Mouse (Mus musculus) G1E-ER4 (cell line): ENCODE data around the gene Kdm5d. TPM values are rescaled to one million over a fixed set of nuclear protein-coding genes. Genes with fewer than 3 reads are reported as not detected.

ENCODE experiments used
- GATA1 ChIP-seq: IDR thresholded peaks from one replicate; pipeline ENCODE4 v1.8.0; 2012; ENCODE audit warnings: low read length, inconsistent platforms
- polyA plus RNA-seq: library from polyadenylated mRNA; stranded (reverse); fragments of >175 nt; gene quantifications from 2 replicates; pipeline ENCODE4 v1.2.3, GENCODE M21; 2012

Gene Kdm5d
- polyA plus RNA-seq: not detected in 2 replicates

DNA sequence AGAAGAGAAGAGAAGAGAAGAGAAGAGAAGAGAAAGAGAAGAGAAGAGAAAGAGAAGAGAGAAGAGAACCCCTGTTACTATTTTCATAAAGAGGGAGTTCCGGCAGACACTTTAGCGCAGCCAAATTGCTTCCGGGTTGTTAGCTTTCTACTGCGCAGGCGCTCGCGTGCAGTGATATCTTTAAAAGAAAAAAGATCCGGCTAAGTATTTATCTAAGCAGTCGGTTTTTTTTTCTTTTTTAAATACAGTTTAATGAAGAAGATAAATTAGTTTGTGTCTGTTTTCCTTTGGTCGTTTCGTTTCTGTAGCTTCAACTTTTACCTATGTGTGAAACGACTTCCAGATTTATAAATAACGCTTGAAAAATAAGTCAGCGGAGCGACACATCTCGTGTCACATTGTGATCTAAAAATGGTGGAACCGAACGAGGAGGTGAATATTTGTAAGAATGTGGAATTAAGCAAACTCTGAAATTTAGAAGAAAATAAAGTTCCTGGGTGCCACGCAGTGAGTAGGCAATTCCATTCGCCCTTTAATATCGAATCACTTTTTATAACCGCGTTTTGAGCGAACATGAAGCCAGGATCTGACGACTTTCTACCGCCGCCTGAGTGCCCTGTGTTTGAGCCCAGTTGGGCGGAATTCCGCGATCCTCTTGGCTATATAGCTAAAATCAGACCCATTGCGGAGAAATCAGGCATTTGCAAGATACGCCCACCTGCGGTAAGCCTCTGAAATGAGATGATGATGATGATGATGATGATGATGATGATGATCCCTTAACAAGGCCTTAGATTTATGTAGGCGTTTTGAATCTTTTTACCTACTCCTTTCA is at the start of gene Kdm5d:
TSS of gene Kdm5d (plus strand) at position 396 of the 835 bp plus-strand sequence.
- no peak for TF ChIP-seq GATA1

DNA sequence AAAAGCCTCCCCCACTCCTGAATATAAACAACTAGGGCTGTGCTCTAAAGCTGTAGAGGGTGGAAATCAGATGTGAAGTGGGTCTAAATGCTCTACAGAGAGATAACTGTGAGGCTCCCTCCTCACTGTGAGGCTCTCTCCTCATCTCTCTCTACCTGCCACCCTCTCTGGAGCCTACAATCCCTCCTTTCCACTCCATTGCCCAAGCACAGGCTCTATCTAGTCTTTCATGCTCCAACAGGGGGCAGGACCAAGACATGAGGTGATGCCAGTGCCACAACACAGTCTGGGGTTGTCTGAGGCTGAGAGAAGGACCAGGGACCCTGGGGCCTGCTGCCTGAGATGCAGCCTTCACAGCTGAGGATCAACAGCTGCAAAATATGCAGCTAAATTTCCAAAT is 25.2 kb upstream of the Kdm5d start:
- no peak for TF ChIP-seq GATA1

DNA sequence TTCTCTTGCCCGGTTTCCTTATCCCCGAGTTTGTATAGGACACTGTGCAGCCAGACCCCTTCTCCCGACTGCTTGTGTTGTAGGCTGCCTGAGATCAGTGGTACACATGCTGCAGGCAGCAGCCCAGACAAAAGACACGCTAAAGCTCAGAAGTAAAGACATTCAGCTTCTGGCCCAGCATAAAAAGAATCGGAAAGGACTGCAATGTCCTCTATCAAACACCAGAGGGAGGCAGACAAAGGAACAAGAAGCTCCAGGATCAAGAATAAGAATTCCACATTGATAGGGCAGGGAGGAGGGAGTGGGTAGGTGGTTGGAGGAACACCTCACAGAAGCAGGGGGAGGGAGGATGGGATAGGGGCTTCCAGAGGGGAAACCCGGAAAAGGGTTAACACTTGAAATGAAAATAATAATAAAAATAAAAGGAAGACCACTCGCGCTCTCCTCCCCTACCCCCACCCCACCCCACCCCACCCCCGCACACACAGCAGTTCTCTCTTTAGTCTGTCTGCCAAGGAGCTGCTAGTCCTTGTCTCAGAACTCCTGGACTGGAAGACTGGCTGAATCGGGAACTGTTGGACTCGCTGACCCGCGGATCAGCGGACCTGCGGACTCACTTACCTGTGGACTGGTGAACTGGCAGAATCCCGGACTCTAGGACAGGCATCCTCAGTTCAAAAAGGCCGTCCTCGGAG is 24.6 kb upstream of the Kdm5d start:
- TF ChIP-seq GATA1: no peak

Other genes starting within 250 kb of the Kdm5d start
- not detected in 2 replicates for gene Zfy1, start 100.4 kb upstream of the Kdm5d start, polyA plus RNA-seq
- gene Uba1y, start 79.1 kb upstream of the Kdm5d start, polyA plus RNA-seq: not detected in 2 replicates
- gene Eif2s3y, start 112.8 kb downstream of the Kdm5d start, polyA plus RNA-seq: not detected in 2 replicates